Comparison of ENCODE assay signal across 32 mouse cellular contexts in genomic region chr13:47100587-47100986, GRCm38 (mm10).
"Had no signal": no experiment of that assay in that cellular context is flagged by ENCODE, and none has a peak within 500 bp of the region (broad histone marks: within the 10 kb centered on the region; RNA-seq: fewer than 3 reads in every experiment).

No protein-coding gene starts in this region.

- H3K27me3 ChIP-seq: heart, embryonic 13.5 days; heart, embryonic 15.5 days; hindbrain, embryonic 12.5 days; hindbrain, embryonic 13.5 days; hindbrain, embryonic 15.5 days; intestine, embryonic 15.5 days; kidney, embryonic 15.5 days had no signal

- H3K4me2 ChIP-seq: heart, embryonic 13.5 days; heart, embryonic 15.5 days; hindbrain, embryonic 12.5 days; hindbrain, embryonic 13.5 days; hindbrain, embryonic 14.5 days; hindbrain, embryonic 15.5 days; intestine, embryonic 15.5 days; kidney, embryonic 15.5 days had no signal

- H3K27ac ChIP-seq: heart, embryonic 13.5 days; heart, embryonic 15.5 days; hindbrain, embryonic 10.5 days; hindbrain, embryonic 12.5 days; hindbrain, embryonic 13.5 days; hindbrain, embryonic 14.5 days; hindbrain, embryonic 15.5 days; intestine, embryonic 15.5 days; kidney, embryonic 15.5 days; kidney, postnatal 0 days; layer of hippocampus, adult 2 months; left cerebral cortex, adult 2 months had no signal

- H3K9ac ChIP-seq: heart, embryonic 13.5 days; heart, embryonic 15.5 days; hindbrain, embryonic 12.5 days; hindbrain, embryonic 13.5 days; hindbrain, embryonic 14.5 days; hindbrain, embryonic 15.5 days; intestine, embryonic 15.5 days; kidney, embryonic 15.5 days had no signal

- H3K4me3 ChIP-seq: heart, embryonic 13.5 days; heart, embryonic 15.5 days; hindbrain, embryonic 10.5 days; hindbrain, embryonic 12.5 days; hindbrain, embryonic 13.5 days; hindbrain, embryonic 15.5 days; intestine, embryonic 15.5 days; kidney, embryonic 15.5 days; layer of hippocampus, adult 2 months; left cerebral cortex, adult 2 months had no signal

- H3K9me3 ChIP-seq: heart, embryonic 13.5 days; heart, embryonic 15.5 days; hindbrain, embryonic 10.5 days; hindbrain, embryonic 12.5 days; hindbrain, embryonic 13.5 days; hindbrain, embryonic 15.5 days; intestine, embryonic 15.5 days; kidney, embryonic 15.5 days had no signal

- DNase-seq: heart, postnatal 10 days; heart, postnatal 14 days; heart, postnatal 36 days; heart, postnatal 4 days; kidney, adult 11 months; kidney, adult 18-20 months; kidney, adult 2 months; kidney, adult 8-10 months; kidney, adult 9 months; kidney, postnatal 10 days; kidney, postnatal 14 days; kidney, postnatal 25 days; kidney, postnatal 36 days; kidney, postnatal 4 days; layer of hippocampus, adult 9-11 months; layer of hippocampus, postnatal 36 days had no signal

- ATAC-seq: hindbrain, embryonic 16.5 days; inflammation-experienced regulatory T-cells, adult 6 months; intestine, embryonic 15.5 days; intestine, embryonic 16.5 days; intestine, postnatal 0 days had no signal
